Mouse (Mus musculus) bone marrow macrophage, adult 2 months (primary cell): ENCODE data around the gene Dock6. TPM values are rescaled to one million over a fixed set of nuclear protein-coding genes. Genes with fewer than 3 reads are reported as not detected.

ENCODE experiments used
- H3K27ac ChIP-seq: 2 replicates; pipeline ENCODE4 v1.5.1; 2012; ENCODE audit warnings: low read depth, low read length; ENCODE audit not compliant: insufficient read depth
- H3K4me1 ChIP-seq: 2 replicates; pipeline ENCODE4 v1.6.1; 2012; ENCODE audit warnings: low read length; ENCODE audit not compliant: control insufficient read depth, insufficient read depth
- H3K4me3 ChIP-seq: 2 replicates; pipeline ENCODE4 v1.5.1; 2012; ENCODE audit warnings: mild to moderate bottlenecking, low read length, moderate library complexity; ENCODE audit not compliant: insufficient read depth
- CTCF ChIP-seq: IDR thresholded peaks from 2 replicates; pipeline ENCODE4 v1.5.1; 2012; ENCODE audit warnings: low read depth, mild to moderate bottlenecking, low read length, moderate library complexity
- POLR2A ChIP-seq: IDR thresholded peaks from 2 replicates; pipeline ENCODE4 v1.6.1; 2012; ENCODE audit warnings: mild to moderate bottlenecking, low read depth, low read length, borderline replicate concordance
- polyA plus RNA-seq: library from polyadenylated mRNA; stranded (reverse); fragments of >200 nt; gene quantifications from 2 replicates; pipeline ENCODE4 v1.2.4, GENCODE M21; 2012; ENCODE audit not compliant: missing spikeins, insufficient read depth, insufficient read length

Dock6 gene
- polyA plus RNA-seq, 1 experiment: 8.7 TPM

DNA sequence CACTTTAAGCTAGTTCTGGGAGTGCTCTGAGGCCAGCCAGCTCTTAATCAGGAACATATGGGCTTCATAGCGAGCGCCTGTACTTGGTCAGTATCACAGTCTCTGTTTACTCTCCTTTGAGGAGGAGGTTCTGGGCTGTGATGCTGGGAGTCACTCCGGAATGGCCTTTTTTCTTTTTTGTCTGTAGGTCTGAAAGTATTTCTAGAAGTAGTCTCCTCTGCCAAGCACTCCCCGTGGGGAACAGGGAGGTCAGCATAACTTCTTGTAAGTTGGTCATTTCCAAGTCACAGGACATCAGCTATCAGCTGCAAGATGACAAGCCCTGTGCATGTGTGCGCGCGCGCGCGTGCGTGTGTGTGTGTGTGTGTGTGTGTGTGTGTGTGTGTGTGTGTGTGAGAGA, 84.5 kb downstream of the Dock6 start:
- no peak overlapping the region for H3K27ac ChIP-seq

GRCm38 (mm10) chr9:21764084-21764999, 88.1 kb downstream of the Dock6 start:
- H3K4me3 ChIP-seq: no peak overlapping the region
- no peak overlapping the region for H3K27ac ChIP-seq
- TF ChIP-seq CTCF (no peak), POLR2A (no peak)
- H3K4me1 ChIP-seq: peaks cover 4% of the 10 kb centered on the region; the same call in 1 of the 2 replicates

More for the DNA sequence above, 84.5 kb downstream of the Dock6 start:
- H3K4me3 ChIP-seq: no peak overlapping the region
- H3K4me1 ChIP-seq: peaks cover 2% of the 10 kb centered on the region; the same call in 1 of the 2 replicates
- TF ChIP-seq CTCF: no peak
- no peak for TF ChIP-seq POLR2A

GRCm38 (mm10) chr9:21762135-21762534, 90.3 kb downstream of the Dock6 start:
- TF ChIP-seq CTCF (no peak), POLR2A (no peak)
- Histone ChIP-seq H3K4me1 (peaks cover 4% of the 10 kb centered on the region; the same call in 1 of the 2 replicates), H3K27ac (no peak overlapping the region), H3K4me3 (no peak overlapping the region)

DNA sequence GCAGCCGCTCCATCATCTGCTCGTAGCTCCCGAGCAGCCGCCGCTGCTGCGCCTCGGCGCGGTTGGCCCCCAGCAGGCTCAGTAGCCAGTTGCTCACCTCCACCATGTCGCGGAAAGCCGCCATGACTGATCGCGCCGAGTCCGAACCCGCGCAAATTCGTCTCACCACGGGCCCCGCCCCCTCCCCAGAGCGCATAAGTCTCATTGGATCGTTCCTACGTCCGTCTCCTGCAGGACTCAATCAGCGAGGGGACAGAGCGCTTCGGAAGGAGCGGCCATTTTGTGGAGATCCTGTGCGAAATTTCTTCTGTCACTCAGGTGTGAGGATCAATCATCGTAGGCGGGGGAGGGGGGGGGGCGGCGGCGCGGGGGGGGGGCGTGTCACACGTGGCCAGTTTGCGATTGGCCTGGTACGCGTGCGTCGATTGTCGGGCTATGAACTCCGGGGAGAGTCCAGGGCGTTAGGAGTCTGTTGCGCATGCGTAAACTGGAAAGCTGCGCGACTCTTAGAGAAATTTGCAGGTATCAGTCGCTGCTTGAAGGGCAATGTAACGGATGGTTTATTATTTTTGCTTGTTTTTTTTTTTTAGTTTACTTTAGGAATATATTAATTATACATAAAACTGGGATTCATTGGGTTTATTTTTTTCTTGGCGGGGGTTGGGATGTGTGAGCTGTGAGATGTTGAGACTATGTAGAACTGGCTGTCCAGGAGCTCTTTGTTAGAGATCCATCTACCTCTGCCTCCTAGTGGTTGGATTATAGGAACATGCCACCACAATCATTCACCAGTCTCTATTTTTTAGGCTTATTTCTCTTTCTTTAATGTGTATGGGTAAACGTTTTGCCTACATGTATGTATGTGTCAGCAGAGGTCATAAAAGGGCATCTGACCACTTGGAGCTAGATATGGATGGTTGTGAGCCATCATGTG, 92.0 kb downstream of the Dock6 start, which contains the start of gene Spc24:
Gene Spc24 (minus strand): TSS at position 149 of the 934 bp plus-strand sequence.
- H3K4me1 ChIP-seq: peaks cover 4% of the 10 kb centered on the region; the same call in 1 of the 2 replicates
- TF ChIP-seq POLR2A (no peak), CTCF (no peak)
- H3K4me3 ChIP-seq: peak within 1 kb of the TSS; percentile 88
- no peak within 1 kb of the TSS for H3K27ac ChIP-seq

- no peak for TF ChIP-seq CTCF
- no peak for TF ChIP-seq POLR2A
- Histone ChIP-seq H3K4me1 (peaks cover 4% of the 10 kb centered on the region; the same call in 1 of the 2 replicates), H3K27ac (no peak overlapping the region), H3K4me3 (peak overlapping the region; percentile 88)
Measured at GRCm38 (mm10) chr9:21759718-21760117, 92.7 kb downstream of the Dock6 start.

DNA sequence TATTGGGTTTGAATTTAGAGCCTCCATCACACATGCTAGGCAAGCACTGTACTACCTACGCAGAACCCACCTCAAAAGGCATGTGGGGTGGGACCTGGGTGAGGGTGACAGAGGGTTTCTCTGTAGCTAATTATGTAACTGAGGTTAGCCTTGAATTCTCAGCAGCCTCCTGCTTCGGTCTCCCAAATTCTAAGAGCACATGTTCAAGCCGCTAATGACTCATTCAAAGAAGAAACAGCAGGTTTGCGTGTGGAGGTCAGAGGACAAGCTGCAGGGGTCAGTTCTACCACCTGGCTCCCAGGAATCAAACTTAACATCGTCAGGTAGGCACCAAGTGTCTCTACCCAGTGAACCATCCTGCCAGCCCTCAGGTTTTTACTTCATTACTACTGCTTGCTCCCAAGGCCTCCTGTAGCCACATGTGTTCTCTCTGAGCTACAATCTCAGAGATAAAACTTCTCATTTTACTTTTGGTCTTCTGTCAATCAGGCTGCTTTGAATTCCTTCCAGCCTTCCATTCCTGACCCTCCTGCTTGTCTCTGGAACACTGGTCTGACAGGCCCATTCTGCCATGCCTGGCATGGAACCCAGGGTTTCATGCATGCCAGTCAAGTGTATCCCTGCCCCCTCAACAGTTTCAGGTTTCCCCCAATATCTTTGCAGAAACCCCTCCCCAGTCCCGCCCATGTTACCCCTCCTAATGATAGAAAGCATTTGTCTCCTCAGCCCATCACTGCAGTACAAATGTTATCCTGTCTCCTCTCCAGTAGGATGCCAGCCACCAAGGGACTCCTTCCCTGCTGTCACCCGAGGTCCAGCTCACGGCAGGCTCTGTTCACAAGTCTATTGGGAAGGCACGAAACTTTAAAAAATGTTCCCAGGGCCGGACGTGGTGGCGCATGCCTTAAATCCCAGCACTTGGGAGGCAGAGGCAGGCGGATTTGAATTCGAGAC, 93.6 kb downstream of the Dock6 start:
- TF ChIP-seq POLR2A (no peak), CTCF (no peak)
- Histone ChIP-seq H3K4me3 (peak overlapping the region; percentile 88), H3K27ac (no peak overlapping the region), H3K4me1 (0 out of 2 replicates have a peak, but pooled peaks cover 2% of the 10 kb centered on the region)

DNA sequence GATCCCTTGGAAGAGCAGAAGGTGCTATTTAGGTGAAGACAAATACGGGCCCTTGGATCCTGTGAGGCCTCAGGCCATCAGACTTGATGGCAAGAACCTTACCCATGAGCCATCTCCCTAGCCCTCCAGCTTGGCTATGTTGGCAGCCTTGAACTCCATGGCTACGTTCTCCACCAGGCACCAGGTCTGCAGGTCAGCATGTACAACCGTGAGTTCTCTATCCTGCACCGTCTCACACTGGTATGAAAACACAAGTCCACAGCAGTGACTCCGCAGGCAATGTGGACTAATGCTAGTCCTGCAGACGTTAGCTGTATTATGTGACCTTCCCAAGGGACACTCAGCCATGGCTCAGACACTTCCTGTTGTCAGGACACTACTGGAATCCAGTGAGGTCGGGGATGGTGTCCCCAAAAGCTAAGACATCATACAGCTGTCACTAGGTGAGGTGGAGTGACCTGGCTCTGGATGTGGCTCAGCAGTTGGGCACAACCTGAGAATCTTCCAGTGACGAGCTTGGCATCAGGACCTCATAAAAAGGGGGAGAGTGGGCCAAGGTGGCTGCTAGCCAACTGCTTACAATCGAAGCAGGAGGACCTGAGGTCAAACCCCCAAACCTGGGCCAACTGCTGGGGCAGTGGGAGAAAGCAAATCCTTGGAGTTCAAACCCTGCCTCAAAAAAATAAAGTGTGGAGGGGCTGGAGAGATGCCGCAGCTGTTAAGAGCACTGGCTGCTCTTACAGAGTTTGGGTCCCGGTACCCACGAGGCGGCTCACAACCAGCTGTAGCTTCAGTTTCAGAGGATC, 97.7 kb downstream of the Dock6 start:
- no peak overlapping the region for H3K27ac ChIP-seq
- H3K4me1 ChIP-seq: no peaks in the 10 kb centered on the region
- TF ChIP-seq CTCF: no peak
- no peak for TF ChIP-seq POLR2A
- no peak overlapping the region for H3K4me3 ChIP-seq

GRCm38 (mm10) chr9:21754003-21754402, 98.4 kb downstream of the Dock6 start:
- no peaks in the 10 kb centered on the region for H3K4me1 ChIP-seq
- H3K4me3 ChIP-seq: no peak overlapping the region
- TF ChIP-seq CTCF (no peak), POLR2A (no peak)
- no peak overlapping the region for H3K27ac ChIP-seq
